Mouse (Mus musculus): ENCODE results near the gene Chst11. TPM values are rescaled to one million over a fixed set of nuclear protein-coding genes. Genes with fewer than 3 reads are reported as not detected.
"Not testable (repeated sequence)": the region's sequence is repeated elsewhere in the genome, so short reads cannot be mapped to it uniquely, and the experiment has no call there.

Chst11 gene
- polyA plus RNA-seq, 1 experiment: 5.2 TPM

DNA sequence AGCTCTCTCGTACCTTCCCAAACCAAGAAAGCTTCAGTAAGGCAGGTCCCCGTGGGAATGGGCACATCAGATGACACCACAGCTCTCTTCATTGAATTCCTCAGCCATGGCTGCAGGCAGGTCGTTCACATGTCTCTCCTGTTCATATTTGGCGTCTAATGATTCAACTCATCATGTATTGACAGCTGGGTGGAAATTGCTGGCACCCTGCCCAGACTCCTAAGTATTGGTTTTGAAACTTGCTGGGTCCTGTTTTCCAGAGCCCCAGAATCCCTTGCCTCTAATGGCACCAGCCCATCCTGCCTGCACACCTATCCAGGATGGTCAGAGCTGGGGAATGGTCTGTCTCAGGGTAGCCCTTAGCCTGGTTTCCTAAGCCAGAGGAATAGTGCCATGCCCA lies 127.0 kb downstream of the Chst11 start:
- Histone ChIP-seq H3K27me3 (ENCODE audit: control insufficient read depth, insufficient read depth, low read length, poor library complexity, severe bottlenecking) (no peaks in the 10 kb centered on the region), H3K36me3 (ENCODE audit: control insufficient read depth, insufficient read depth, low read length, poor library complexity, severe bottlenecking) (no peaks in the 10 kb centered on the region)

DNA sequence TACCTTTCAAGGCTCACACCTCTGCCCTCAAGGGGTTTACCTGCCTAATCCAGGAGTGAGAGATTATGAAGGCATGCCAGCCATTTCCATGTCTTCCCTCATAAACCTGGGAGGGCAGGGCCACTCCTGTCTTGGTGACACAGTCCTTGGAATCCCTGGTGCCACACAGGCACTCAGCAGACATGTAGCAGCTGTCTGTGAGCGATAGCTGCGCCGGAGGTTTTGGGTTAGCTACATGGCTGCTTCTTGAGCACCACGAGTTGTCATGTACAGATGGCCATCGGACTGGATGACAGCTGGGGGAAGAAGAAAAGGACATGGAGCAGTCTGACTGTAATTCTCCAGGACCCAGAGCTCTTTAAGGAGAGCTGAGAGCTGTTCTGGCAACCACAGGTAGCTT lies 129.3 kb downstream of the Chst11 start:
- H3K4me3 ChIP-seq (ENCODE audit: low read depth, low read length): no peak overlapping the region
- H3K4me1 ChIP-seq (ENCODE audit: control insufficient read depth, insufficient read depth, low read length): no peaks in the 10 kb centered on the region
- no peak overlapping the region for H3K9ac ChIP-seq (ENCODE audit: low read depth, poor library complexity, severe bottlenecking)
- no peaks in the 10 kb centered on the region for H3K27me3 ChIP-seq (ENCODE audit: control insufficient read depth, insufficient read depth, low read length, poor library complexity, severe bottlenecking)
- H3K9me3 ChIP-seq (replicated peaks; ENCODE audit: control insufficient read depth, insufficient read depth, low read length, poor library complexity, severe bottlenecking): no peaks in the 10 kb centered on the region
- no peak overlapping the region for H3K27ac ChIP-seq (ENCODE audit: insufficient read depth, low read length)
- TF ChIP-seq EP300 (IDR thresholded peaks at IDR 0.05; ENCODE audit: insufficient read depth, low read depth, low read length) (no peak), POLR2A (IDR thresholded peaks at IDR 0.05; ENCODE audit: insufficient read depth, low read length) (no peak), CTCF (IDR thresholded peaks at IDR 0.05; ENCODE audit: low read depth, low read length) (no peak)
- no peaks in the 10 kb centered on the region for H3K36me3 ChIP-seq (ENCODE audit: control insufficient read depth, insufficient read depth, low read length, poor library complexity, severe bottlenecking)

More for the DNA sequence above, 127.0 kb downstream of the Chst11 start:
- H3K9me3 ChIP-seq (replicated peaks; ENCODE audit: control insufficient read depth, insufficient read depth, low read length, poor library complexity, severe bottlenecking): no peaks in the 10 kb centered on the region
- H3K27ac ChIP-seq (ENCODE audit: insufficient read depth, low read length): no peak overlapping the region
- TF ChIP-seq EP300 (IDR thresholded peaks at IDR 0.05; ENCODE audit: insufficient read depth, low read depth, low read length) (no peak), CTCF (IDR thresholded peaks at IDR 0.05; ENCODE audit: low read depth, low read length) (no peak), POLR2A (IDR thresholded peaks at IDR 0.05; ENCODE audit: insufficient read depth, low read length) (no peak)
- no peak overlapping the region for H3K4me3 ChIP-seq (ENCODE audit: low read depth, low read length)
- no peak overlapping the region for H3K9ac ChIP-seq (ENCODE audit: low read depth, poor library complexity, severe bottlenecking)
- no peaks in the 10 kb centered on the region for H3K4me1 ChIP-seq (ENCODE audit: control insufficient read depth, insufficient read depth, low read length)

DNA sequence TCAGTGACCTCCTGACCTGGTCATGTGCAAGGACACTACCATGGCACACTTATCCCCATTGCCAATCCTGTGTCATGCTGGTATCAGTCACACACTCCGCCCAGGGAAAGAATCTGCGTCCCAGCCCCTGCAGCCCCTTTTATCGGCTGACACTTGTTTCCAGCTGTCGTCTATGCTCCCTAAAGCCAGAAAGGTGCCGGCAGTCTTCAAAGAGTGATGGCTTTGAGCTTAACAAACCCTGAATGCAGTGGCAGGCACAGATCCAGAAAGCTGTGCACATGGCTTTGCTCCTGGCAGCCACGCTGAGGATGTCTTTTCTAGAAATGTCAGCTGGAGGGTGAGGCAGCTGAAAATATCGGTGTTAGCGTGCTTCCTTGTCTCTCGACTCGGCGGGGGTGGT lies 131.6 kb downstream of the Chst11 start:
- Histone ChIP-seq H3K4me1 (ENCODE audit: control insufficient read depth, insufficient read depth, low read length) (no peaks in the 10 kb centered on the region), H3K36me3 (ENCODE audit: control insufficient read depth, insufficient read depth, low read length, poor library complexity, severe bottlenecking) (no peaks in the 10 kb centered on the region), H3K4me3 (ENCODE audit: low read depth, low read length) (no peak overlapping the region), H3K27ac (ENCODE audit: insufficient read depth, low read length) (no peak overlapping the region), H3K9me3 (replicated peaks; ENCODE audit: control insufficient read depth, insufficient read depth, low read length, poor library complexity, severe bottlenecking) (no peaks in the 10 kb centered on the region), H3K27me3 (ENCODE audit: control insufficient read depth, insufficient read depth, low read length, poor library complexity, severe bottlenecking) (no peaks in the 10 kb centered on the region), H3K9ac (ENCODE audit: low read depth, poor library complexity, severe bottlenecking) (no peak overlapping the region)
- no peak for TF ChIP-seq POLR2A (IDR thresholded peaks at IDR 0.05; ENCODE audit: insufficient read depth, low read length)
- TF ChIP-seq EP300 (IDR thresholded peaks at IDR 0.05; ENCODE audit: insufficient read depth, low read depth, low read length): no peak
- no peak for TF ChIP-seq CTCF (IDR thresholded peaks at IDR 0.05; ENCODE audit: low read depth, low read length)

DNA sequence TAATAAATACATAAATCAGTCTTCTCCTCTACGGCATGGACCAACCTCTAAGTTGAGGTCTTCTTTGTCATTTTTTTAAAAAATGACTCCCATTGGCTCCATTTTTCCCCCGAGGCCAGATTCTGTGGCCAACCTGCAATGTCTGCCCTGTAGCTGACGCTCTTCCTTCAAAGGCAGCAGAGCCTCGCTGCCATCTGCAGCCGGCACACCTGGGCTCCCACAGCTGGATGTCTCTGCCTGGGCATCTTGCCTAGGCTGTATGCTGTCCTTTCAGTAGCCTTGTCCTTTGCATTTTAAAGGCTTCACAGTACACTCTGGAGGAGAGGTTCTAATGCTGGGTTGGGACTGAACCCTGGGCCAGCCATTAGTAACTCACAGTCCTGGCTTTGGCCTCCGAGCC lies 132.6 kb downstream of the Chst11 start:
- H3K9me3 ChIP-seq (replicated peaks; ENCODE audit: control insufficient read depth, insufficient read depth, low read length, poor library complexity, severe bottlenecking): no peaks in the 10 kb centered on the region
- no peaks in the 10 kb centered on the region for H3K36me3 ChIP-seq (ENCODE audit: control insufficient read depth, insufficient read depth, low read length, poor library complexity, severe bottlenecking)
- no peaks in the 10 kb centered on the region for H3K4me1 ChIP-seq (ENCODE audit: control insufficient read depth, insufficient read depth, low read length)
- no peak overlapping the region for H3K4me3 ChIP-seq (ENCODE audit: low read depth, low read length)
- no peak overlapping the region for H3K9ac ChIP-seq (ENCODE audit: low read depth, poor library complexity, severe bottlenecking)
- no peak for TF ChIP-seq POLR2A (IDR thresholded peaks at IDR 0.05; ENCODE audit: insufficient read depth, low read length)
- no peak for TF ChIP-seq CTCF (IDR thresholded peaks at IDR 0.05; ENCODE audit: low read depth, low read length)
- TF ChIP-seq EP300 (IDR thresholded peaks at IDR 0.05; ENCODE audit: insufficient read depth, low read depth, low read length): no peak
- no peak overlapping the region for H3K27ac ChIP-seq (ENCODE audit: insufficient read depth, low read length)
- H3K27me3 ChIP-seq (ENCODE audit: control insufficient read depth, insufficient read depth, low read length, poor library complexity, severe bottlenecking): no peaks in the 10 kb centered on the region

DNA sequence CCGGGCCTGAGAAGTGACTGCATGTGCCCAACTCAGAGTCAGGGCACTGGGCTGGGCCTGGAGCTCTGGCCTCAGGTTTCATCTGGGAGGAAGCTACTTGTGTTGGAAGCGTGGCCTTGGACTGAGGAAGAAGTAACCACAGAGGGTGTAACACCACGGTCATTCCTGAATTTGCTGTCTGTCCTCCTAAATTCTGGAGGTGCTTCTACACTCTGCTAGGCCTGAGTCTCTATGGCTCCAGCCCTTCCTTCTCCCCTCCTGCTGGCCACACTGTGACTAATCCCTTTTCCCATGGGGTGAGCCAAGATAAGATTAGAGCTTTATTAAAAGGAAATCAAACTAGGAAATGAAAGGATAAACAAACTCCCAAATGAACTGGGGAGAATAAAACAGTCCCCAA lies 133.3 kb downstream of the Chst11 start:
- no peaks in the 10 kb centered on the region for H3K36me3 ChIP-seq (ENCODE audit: control insufficient read depth, insufficient read depth, low read length, poor library complexity, severe bottlenecking)
- no peaks in the 10 kb centered on the region for H3K4me1 ChIP-seq (ENCODE audit: control insufficient read depth, insufficient read depth, low read length)
- H3K9ac ChIP-seq (ENCODE audit: low read depth, poor library complexity, severe bottlenecking): no peak overlapping the region
- H3K9me3 ChIP-seq (replicated peaks; ENCODE audit: control insufficient read depth, insufficient read depth, low read length, poor library complexity, severe bottlenecking): no peaks in the 10 kb centered on the region
- no peak for TF ChIP-seq EP300 (IDR thresholded peaks at IDR 0.05; ENCODE audit: insufficient read depth, low read depth, low read length)
- no peak for TF ChIP-seq CTCF (IDR thresholded peaks at IDR 0.05; ENCODE audit: low read depth, low read length)
- no peak for TF ChIP-seq POLR2A (IDR thresholded peaks at IDR 0.05; ENCODE audit: insufficient read depth, low read length)
- no peak overlapping the region for H3K27ac ChIP-seq (ENCODE audit: insufficient read depth, low read length)
- H3K27me3 ChIP-seq (ENCODE audit: control insufficient read depth, insufficient read depth, low read length, poor library complexity, severe bottlenecking): no peaks in the 10 kb centered on the region
- no peak overlapping the region for H3K4me3 ChIP-seq (ENCODE audit: low read depth, low read length)

DNA sequence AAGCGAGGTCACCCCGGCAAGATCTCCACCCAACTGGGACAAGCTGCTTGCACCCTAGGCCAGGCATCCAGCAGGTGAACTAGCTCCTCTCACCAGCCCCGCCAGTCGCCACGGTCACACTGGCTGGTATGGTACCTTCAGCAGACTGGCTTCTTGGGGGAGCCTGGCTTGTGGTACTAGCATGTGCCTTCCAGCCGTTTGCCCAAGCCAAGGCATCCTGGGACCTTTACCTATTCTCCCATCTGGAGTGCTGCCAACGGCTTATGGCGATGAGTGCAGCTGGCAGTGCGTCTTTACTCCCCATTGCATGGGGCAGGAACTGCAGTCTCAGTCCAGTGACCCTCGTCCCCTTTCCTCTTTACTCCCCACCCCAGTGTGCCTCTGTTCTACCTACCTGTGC lies 133.7 kb downstream of the Chst11 start:
- Histone ChIP-seq H3K9me3 (replicated peaks; ENCODE audit: control insufficient read depth, insufficient read depth, low read length, poor library complexity, severe bottlenecking) (no peaks in the 10 kb centered on the region), H3K27me3 (ENCODE audit: control insufficient read depth, insufficient read depth, low read length, poor library complexity, severe bottlenecking) (no peaks in the 10 kb centered on the region), H3K4me1 (ENCODE audit: control insufficient read depth, insufficient read depth, low read length) (no peaks in the 10 kb centered on the region), H3K27ac (ENCODE audit: insufficient read depth, low read length) (no peak overlapping the region), H3K36me3 (ENCODE audit: control insufficient read depth, insufficient read depth, low read length, poor library complexity, severe bottlenecking) (no peaks in the 10 kb centered on the region), H3K9ac (ENCODE audit: low read depth, poor library complexity, severe bottlenecking) (no peak overlapping the region), H3K4me3 (ENCODE audit: low read depth, low read length) (no peak overlapping the region)
- TF ChIP-seq EP300 (IDR thresholded peaks at IDR 0.05; ENCODE audit: insufficient read depth, low read depth, low read length) (no peak), CTCF (IDR thresholded peaks at IDR 0.05; ENCODE audit: low read depth, low read length) (no peak), POLR2A (IDR thresholded peaks at IDR 0.05; ENCODE audit: insufficient read depth, low read length) (no peak)

DNA sequence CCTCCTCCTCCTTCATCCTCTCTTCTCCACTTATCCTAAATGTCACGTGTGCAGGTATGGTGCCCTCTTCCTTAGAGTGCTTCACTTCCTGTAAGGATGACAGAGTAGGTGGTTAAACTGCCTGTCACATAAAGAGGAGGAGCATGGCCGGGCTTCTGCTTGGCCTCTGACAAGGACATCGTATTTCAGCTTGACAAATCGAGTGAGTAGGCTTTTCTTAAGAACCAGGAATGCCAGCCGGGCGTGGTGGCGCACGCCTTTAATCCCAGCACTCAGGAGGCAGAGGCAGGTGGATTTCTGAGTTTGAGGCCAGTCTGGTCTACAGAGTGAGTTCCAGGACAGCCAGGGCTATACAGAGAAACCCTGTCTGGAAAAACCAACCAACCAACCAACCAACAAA lies 134.2 kb downstream of the Chst11 start:
- not testable (repeated sequence) for H3K4me1 ChIP-seq (ENCODE audit: control insufficient read depth, insufficient read depth, low read length); H3K9ac ChIP-seq (ENCODE audit: low read depth, poor library complexity, severe bottlenecking); H3K27ac ChIP-seq (ENCODE audit: insufficient read depth, low read length); H3K9me3 ChIP-seq (replicated peaks; ENCODE audit: control insufficient read depth, insufficient read depth, low read length, poor library complexity, severe bottlenecking); H3K36me3 ChIP-seq (ENCODE audit: control insufficient read depth, insufficient read depth, low read length, poor library complexity, severe bottlenecking); H3K27me3 ChIP-seq (ENCODE audit: control insufficient read depth, insufficient read depth, low read length, poor library complexity, severe bottlenecking); H3K4me3 ChIP-seq (ENCODE audit: low read depth, low read length)

All from ES-Bruce4 (cell line).